Comparison of ENCODE assay signal across 11 mouse cellular contexts in genomic region chr13:20472891-20473539, GRCm38 (mm10).
DNase-seq lines count a peak whose midpoint lies in the region; ATAC-seq lines count a peak whose summit lies in the region.
"Had no signal": no experiment of that assay in that cellular context is flagged by ENCODE, and none has a peak within 500 bp of the region (broad histone marks: within the 10 kb centered on the region; RNA-seq: fewer than 3 reads in every experiment).

No protein-coding gene starts in this region.

- H3K4me3 ChIP-seq in hindbrain, embryonic 14.5 days (replicated peaks; ENCODE audit: low read length), result peak overlapping the region; percentile 59
- H3K4me3 ChIP-seq in midbrain, embryonic 13.5 days (replicated peaks), result peak overlapping the region; percentile 62
- H3K4me3 ChIP-seq: heart, embryonic 15.5 days had no signal

- H3K9me3 ChIP-seq in hindbrain, embryonic 14.5 days (ENCODE audit: control insufficient read depth, low read length), result no peaks in the 10 kb centered on the region
- H3K9me3 ChIP-seq in midbrain, embryonic 13.5 days, result no peaks in the 10 kb centered on the region
- H3K9me3 ChIP-seq: heart, embryonic 15.5 days had no signal

- H3K27ac ChIP-seq in hindbrain, embryonic 14.5 days, result peak overlapping the region; percentile 84
- peak overlapping the region; percentile 88 for H3K27ac ChIP-seq in midbrain, embryonic 13.5 days
- H3K27ac ChIP-seq: heart, embryonic 15.5 days had no signal

- H3K36me3 ChIP-seq in hindbrain, embryonic 14.5 days (replicated peaks; ENCODE audit: control insufficient read depth, insufficient read depth), result no peaks in the 10 kb centered on the region
- H3K36me3 ChIP-seq in midbrain, embryonic 13.5 days, result no peaks in the 10 kb centered on the region
- H3K36me3 ChIP-seq: heart, embryonic 15.5 days had no signal

- WGBS in hindbrain, embryonic 14.5 days, result 29% methylated on average over 15 of the region's 15 CpGs
- WGBS in midbrain, embryonic 13.5 days, result 20% methylated on average over 15 of the region's 15 CpGs

- ATAC-seq in hindbrain, embryonic 14.5 days (ENCODE audit: low FRiP score), result peak; percentile 86
- ATAC-seq in midbrain, embryonic 13.5 days, result peak; percentile 84
- no peak for ATAC-seq in erythroblast, adult 5-6 weeks (replicated peaks; ENCODE audit: low FRiP score, poor library complexity, severe bottlenecking)

- DNase-seq in R1 (ENCODE audit: low read depth, low spot score), result peak; percentile 15
- peak; percentile 74 to 77 for DNase-seq in cerebellum, postnatal 25 days
- DNase-seq in hindbrain, embryonic 14.5 days (ENCODE audit: low spot score), result peak; percentile 78
- no peak for DNase-seq in gastrocnemius, postnatal 25 days
- no peak for DNase-seq in lung, postnatal 25 days (ENCODE audit: low spot score)
- DNase-seq in heart, adult 9 months (ENCODE audit: low spot score in 2 of 2), result no peak
- DNase-seq: liver had no signal

- H3K4me2 ChIP-seq in hindbrain, embryonic 14.5 days (replicated peaks), result peak overlapping the region; percentile 59
- peak overlapping the region; percentile 78 for H3K4me2 ChIP-seq in midbrain, embryonic 13.5 days (replicated peaks)
- H3K4me2 ChIP-seq: heart, embryonic 15.5 days had no signal

- H3K27me3 ChIP-seq in hindbrain, embryonic 14.5 days (ENCODE audit: control insufficient read depth, insufficient read depth, low read length), result no peaks in the 10 kb centered on the region
- H3K27me3 ChIP-seq in midbrain, embryonic 13.5 days, result no peaks in the 10 kb centered on the region
- H3K27me3 ChIP-seq: CH12.LX; heart, embryonic 15.5 days had no signal

- peak overlapping the region; percentile 73 for H3K9ac ChIP-seq in hindbrain, embryonic 14.5 days
- H3K9ac ChIP-seq in midbrain, embryonic 13.5 days (replicated peaks), result peak overlapping the region; percentile 75
- H3K9ac ChIP-seq: heart, embryonic 15.5 days had no signal

- H3K4me1 ChIP-seq in hindbrain, embryonic 14.5 days (replicated peaks; ENCODE audit: control insufficient read depth, insufficient read depth, low read length), result peaks cover 16% of the 10 kb centered on the region; the same call in 1 of the 2 replicates
- H3K4me1 ChIP-seq in midbrain, embryonic 13.5 days (replicated peaks), result peaks cover 39% of the 10 kb centered on the region

Comparison
In these comparisons a context has a peak if more than half of its experiments do, and no peak if none do; other contexts are left out.
1. DNase-seq: peak in R1 (single experiment), cerebellum, postnatal 25 days (2 of 2) and hindbrain, embryonic 14.5 days (single experiment); none in gastrocnemius, postnatal 25 days (single experiment), lung, postnatal 25 days (single experiment) and heart, adult 9 months (0 of 2).